Mouse (Mus musculus) leukemia stem cell, adult 10-12 weeks (primary cell): ENCODE measurements around the gene Mturn. TPM values are rescaled to one million over a fixed set of nuclear protein-coding genes. Genes with fewer than 3 reads are reported as not detected.

ENCODE experiments used
- polyA plus RNA-seq: library from polyadenylated mRNA; stranded (reverse); fragments of >175 nt; gene quantifications from 2 replicates; pipeline ENCODE4 v1.2.3, GENCODE M21; 2012; ENCODE audit warnings: low replicate concordance

Gene Mturn
- polyA plus RNA-seq, result 1.3 and 3.4 TPM in 2 replicates

DNA sequence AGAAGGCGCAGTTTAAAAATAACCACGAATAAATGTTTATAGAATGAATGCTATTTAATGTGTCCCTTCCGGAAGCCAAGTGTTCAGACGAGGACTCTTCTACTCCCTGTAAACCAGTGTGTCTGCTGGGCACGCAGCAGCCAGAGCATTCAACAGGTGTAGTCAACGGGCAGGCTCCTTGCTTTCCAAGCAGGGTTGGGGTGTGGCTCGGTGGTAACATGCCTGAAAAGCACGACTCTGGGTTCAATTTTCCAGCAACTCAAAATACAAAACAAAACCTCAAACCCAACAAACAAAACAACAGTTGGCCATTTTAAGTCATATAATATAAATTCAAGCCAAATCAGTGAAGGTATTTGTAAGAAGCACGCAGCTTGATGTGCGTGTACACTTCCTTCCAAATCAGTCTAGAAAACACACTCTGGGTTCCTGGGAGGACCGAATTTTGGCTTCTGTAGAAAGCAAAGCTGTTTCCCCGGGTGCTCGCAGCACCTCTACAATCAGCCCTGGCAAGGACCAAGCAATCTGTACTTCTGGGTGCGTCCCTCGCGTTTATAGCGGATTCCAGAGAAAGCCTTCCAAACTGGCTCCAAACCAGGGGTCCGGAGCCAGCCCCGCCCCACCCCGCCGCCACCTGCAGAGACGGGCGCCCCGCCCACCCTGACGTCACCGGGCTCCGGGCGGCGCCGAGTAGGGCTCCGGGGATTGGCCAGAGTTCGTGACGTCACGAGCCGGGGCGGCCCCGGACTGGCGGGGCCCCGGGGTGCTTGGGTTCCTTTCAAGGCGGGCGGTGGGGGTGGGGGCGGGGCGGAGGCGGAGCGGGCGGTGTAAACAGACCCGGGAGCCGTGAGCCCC is at the start of gene Mturn:
Gene Mturn, plus strand, starts transcription at position 734 of the 855 bp plus-strand sequence.

Other genes starting within 250 kb of the Mturn start
- not detected in 2 replicates for gene Scrn1, start 115.1 kb upstream of the Mturn start, polyA plus RNA-seq
- 1.4 and 1.8 TPM in 2 replicates for gene Plekha8, start 86.5 kb upstream of the Mturn start, polyA plus RNA-seq
- not detected in 2 replicates for gene Fkbp14, start 84.3 kb upstream of the Mturn start, polyA plus RNA-seq
- gene Znrf2, start 135.3 kb downstream of the Mturn start, polyA plus RNA-seq, result 30.5 and 73.9 TPM in 2 replicates